Mouse (Mus musculus): Measurements from ENCODE around the gene Lmf1.

Gene Lmf1

DNA sequence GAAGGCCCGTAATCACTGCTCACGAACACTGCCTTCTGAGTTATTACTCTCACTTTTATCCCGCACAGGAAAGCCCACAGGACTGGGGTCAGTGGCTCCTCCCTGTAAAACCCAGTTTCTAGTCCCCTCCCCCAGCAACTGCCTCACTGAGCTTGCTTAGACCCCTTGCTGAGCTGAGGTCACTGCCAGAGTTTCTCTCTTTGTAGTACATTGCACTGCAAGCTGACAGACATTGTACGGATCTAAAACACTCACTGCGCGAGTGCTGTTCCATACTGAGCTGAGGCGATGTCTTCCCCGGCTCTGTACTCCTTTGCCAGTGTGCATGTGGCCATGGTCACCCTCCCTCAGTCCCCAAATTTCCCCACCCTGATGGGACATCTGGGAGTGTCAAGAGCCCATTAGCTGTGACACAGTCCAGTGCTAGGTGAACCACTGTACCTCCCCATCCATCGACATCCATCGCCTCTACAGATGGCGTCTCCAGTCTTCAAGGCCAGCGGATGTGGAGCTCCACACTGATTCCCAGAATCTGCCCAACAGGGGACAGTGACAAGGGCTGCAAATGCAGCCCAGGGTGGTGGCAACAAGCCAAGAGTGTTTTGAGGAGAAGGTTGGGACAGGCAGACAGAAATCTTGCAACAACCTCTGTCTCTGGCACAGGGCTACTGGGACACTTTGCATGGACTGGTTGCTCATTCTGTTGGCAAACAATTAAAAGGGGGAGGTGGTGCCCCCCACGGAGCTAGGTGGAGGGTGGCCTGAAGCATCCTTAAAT is 64.8 kb downstream of the Lmf1 start:
- no peak for DNase-seq

- DNase-seq, result no peak
Observed at GRCm38 (mm10) chr17:25644761-25645160, 65.9 kb downstream of the Lmf1 start.

DNA sequence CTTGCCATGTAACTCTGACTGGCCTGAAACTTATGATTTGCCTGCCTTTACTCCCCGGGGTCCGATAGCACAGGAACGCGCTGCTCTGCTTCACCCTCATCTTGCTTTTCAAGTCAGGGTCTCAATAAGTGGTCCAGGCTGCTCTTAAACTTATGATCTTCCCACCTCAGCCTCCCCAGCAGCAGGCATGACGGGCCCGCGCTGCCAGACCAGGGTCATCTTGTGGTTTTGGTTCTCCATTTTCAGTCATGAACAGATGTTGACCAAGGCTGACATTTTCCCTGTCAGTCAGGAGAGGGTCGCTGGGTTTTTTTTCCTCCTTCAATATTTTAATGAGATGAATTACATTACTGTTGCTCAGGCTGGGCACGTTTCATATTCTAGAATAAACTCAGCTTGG is 66.8 kb downstream of the Lmf1 start:
- no peak for DNase-seq

- DNase-seq, result no peak
Observed at GRCm38 (mm10) chr17:25647901-25648300, 69.0 kb downstream of the Lmf1 start.

DNA sequence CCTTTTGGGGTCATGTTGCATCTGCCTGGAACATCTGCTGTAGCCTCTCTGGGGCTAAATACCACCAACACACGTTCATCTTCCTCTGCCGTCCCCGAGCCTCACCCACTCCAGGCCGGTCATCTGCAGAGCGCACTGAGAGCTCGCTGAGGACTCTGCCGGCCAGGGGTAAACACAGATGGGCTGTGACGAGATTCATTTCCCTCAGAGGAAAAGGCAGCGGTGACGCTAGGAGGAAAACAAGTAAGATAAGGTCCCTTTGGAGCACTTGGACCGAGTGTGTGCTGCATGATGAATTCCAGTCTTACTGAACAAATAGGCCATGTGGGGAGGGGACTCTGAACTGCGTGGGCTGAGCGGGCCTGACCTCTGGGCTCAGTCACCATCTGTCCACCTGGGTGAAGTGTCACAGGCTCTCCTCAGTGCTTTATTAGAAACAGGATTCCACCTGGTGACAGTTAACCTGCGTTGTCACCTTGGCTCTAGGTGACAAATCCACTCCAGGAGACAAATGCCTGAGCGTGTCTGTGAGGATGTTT is 69.9 kb downstream of the Lmf1 start:
- DNase-seq, result no peak

DNA sequence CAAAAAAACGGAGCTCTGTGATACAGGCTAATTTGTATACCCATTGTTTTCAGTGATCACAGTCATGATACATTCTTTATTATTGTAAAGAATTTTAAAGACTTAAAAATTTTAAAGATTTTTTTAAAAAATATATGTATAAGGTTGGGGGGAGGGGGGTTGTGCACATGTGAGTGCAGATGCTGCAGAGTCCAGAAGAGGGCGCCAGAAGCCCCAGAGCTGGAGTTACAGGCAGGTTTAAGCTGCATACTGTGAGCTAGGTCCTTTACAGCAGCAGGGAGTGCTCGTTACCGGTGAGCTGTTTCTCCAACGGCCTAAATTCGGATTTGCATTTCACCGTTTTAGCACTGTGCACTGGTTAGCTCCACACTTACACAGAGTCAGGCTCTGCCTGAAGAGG is 71.8 kb downstream of the Lmf1 start:
- no peak for DNase-seq

DNA sequence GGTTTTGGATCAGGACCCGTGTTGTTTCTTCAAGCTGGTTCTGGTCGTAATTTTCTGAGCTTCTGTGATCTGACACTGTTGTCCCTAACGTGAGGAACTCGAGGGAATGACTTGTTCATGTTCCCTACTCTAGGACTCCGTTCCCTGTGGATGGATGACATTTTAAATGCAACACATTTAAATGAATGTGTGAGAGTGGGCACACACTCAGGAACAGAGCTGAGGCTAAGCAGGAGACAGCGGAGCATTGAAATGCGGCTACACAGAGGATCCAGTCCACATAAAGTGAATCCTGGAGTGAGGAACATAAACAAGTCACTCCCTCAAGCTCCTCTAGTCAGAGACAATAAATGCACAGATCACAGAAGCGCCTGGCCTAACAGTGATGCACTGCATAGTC is 73.4 kb downstream of the Lmf1 start:
- DNase-seq, result no peak

DNA sequence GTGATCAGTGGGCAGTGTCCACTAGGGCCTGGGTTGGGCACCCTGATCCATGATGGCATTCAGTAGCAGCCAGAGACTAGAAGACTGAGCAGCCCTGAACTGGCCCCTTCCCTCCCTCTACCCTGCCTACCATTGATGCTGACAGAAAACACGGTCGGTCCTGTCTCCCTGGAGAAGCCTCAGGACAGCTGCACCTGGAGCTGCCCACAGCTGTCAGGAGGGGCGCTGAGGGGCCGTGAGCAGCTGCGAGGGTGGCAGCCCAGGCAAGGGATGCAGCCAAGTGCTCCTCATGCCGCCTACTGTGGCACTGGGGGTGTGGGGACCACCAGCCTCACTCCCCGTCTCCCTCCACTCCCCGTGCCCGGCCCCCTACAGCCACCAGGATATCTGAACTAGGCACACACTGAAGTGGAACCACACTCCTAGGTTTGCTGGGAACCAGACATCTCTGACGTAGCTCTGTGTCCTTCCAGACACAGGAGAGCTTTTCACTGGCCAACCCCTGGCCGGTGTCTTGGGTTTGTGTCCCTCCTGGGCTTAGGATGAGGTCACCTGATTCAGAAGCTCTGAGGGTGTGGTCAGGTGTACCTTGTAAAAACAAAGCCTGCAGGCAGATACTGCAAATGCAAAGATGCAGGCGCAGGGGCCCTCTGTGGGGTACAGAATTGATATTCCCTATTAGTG is 77.4 kb downstream of the Lmf1 start:
- DNase-seq, result no peak

DNA sequence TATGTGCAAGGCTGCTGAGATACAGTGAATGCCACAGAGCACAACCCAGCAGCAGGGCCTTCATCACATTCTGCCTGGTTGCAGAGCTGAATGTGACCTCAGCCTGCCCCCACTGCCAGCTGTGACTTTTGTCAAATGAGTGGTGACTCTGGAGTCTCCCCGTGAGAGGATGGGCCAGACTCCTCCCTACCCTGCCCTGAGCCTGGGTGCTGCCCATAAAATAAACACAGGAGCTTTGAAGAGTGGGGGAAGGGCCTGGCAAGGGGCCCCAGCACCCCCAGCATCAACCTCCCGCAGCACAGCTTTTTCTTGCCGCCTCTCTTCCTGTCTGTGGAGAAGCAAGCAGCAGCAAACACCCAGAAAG is 77.9 kb downstream of the Lmf1 start:
- no peak for DNase-seq

DNA sequence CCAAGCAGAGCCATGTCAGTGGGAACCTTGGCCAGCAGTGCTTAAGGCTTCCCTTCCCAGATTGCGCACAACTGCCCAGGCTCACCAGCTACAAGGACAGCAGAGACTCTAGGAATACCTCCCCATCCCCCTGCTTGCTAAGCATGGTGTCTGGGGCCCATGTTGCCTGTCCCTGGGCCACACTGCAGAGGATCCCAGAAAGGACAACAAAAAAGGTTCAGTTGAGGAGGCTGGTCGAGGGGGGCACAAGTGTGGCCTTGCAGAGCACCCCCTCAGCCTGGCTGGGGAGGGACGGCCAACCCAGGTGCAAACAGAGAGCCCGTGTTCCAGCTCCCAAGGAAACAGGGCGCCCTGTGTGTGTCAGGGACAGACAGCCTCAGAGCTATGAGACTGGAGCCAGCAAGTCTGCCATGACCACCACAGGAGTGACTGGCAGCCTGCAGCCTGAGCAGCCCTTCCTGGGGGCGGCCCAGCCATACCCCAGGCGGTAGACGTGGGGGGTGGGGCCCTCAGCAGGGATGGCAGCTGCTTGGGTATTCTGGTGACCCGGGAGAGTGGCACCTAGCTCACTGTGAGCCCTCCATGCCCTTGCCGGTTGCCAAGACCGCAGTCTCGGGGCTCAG is 84.4 kb downstream of the Lmf1 start:
- DNase-seq, result no peak

DNA sequence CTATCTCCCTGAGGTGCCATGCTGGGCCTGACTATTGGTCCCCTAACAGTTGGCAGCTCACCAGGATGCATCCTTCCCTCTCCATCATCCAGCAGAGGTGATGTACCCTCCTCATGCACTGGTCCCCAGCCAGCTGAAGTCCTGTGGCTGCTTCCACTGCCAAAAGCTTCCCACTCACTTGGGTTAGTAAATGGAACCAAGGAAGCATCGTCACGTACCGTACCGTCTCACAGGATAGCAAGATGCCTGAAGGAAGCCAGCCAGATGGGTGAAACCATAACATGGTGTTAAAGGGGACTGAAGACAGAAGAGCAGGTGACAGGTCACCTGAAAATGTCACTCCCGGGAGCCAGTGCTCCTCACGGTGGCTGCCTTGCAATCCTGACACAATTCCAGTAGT is 86.6 kb downstream of the Lmf1 start:
- DNase-seq, result no peak

DNA sequence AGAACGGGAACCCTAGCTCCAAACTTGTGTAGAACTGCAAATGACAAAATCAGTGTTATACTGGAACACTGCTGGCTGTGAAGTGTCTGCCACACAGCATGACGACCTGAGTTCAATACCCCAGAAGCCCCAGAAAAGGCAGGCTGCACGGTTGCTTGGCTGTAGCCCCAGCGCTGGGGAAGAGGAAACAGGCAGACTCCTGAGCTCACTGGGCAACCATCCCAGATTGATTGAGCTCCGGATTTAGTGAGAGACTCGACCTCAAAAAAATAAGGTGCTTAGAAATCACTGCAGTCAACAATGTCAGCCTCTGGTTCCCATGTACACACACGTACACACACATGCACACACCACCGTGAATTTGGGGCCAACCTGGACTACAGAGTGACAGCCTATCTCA is 87.0 kb downstream of the Lmf1 start:
- DNase-seq, result no peak

DNA sequence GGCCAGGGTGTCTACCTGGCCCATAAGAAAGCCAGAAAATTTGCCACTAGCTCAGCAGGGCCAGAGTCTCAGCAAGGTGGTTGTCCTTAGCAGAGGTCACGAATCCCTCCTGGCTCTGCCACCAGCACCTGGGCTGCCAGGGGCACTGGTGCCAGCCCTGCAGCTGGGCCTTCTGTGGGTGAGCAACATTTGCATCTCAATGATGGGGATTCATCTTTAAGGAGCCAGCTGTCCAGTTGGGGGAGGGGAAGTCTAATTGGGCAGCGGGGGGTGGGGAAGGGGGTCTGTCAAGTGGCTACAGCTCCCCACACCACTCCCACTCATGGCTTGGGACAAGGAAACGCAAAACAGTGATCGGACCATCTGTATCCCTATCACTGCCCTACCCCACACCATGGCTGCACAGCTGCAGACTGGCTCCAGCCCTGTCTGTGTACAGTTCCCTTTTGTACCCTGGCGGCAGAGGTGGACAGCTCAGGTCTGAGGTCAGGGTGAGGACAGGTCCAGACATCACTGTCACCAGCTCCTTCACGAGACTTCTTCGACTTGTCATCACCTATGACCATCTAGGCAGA is 89.7 kb downstream of the Lmf1 start:
- no peak for DNase-seq

DNA sequence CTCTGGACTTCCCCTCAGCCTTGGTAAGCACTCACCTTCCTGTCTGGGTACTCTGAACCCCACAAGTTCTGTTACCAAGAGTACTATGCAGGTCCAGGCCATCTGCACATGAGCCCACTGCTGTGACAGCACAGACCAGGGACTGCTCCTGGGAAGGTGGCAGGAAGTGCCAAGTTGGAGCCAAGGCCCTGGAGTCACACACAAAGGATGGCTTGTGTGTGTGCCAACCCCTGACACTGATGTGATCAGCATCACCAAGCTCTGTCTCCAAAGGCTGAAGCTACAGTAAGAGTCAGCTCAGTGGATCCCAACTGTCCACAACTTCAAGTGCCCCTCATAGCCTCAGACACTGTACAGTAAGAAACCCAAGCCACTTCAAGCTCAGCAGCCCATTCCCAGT is 94.1 kb downstream of the Lmf1 start:
- DNase-seq, result no peak

- no peak for DNase-seq
Observed at GRCm38 (mm10) chr17:25677969-25678368, 99.1 kb downstream of the Lmf1 start.

DNA sequence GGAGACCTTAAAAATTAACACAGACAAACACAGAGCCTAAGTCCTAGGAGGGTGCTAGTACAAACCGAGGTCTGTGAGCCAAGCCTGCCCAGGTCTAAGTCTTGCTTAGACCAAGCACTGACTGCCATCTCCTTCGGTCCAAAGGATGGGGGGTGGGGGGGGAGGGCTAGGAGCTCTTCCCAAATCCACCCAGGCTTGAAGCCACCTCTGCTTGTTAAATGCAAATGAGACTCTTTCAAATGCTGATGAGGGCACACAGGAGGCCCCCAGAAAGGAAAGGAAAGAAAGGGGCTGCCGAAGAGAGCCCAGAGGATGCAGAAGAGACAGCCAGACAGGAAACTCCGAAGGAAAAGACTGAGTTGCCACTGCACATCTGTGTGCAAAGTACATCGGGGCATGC is 100.9 kb downstream of the Lmf1 start:
- DNase-seq, result no peak

DNA sequence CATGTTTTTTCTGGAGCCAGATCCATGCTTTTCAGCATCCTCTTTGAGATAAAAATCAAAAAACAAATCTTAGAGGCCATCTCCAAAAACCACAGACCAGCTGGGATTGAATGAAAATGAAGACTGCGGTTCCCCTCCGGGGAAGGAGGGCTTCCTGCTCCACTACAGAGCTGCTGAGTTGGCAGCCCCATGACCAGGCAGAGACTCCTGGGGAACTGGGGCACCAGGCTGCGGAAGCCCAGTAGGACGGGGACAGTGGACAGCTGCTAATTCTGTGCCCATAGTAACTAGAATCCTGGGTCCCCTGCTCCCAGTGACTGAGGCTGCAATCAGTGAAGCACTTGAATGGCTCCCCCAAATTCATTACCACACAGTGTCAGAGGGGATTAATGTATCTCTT is 102.8 kb downstream of the Lmf1 start:
- no peak for DNase-seq

- DNase-seq, result no peak
Observed at GRCm38 (mm10) chr17:25686323-25686722, 107.4 kb downstream of the Lmf1 start.

- no peak for DNase-seq
Observed at GRCm38 (mm10) chr17:25688922-25689321, 110.0 kb downstream of the Lmf1 start.

DNA sequence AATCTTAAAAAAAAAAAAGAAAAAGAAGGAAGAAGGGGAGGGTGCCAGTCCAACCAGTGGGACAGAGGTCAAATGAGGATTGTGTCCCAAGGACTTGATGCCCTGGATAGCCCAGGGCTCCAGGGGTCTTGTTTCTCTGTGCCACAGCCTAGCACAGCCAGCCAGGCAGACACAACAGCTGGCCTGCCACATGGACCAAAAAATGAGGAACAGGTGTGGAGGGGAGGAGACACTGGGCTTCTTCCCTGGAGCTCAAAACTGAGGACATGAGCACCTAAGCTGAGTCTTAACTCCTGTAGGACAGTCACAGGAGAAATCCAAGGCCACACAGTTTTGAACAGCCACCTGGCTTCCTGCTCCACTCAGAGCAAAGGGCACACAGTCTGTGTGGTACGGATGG is 117.4 kb downstream of the Lmf1 start:
- no peak for DNase-seq

GRCm38 (mm10) chr17:25698446-25698845 is 119.6 kb downstream of the Lmf1 start:
- peak; percentile 59 for DNase-seq

- DNase-seq, result no peak
Observed at GRCm38 (mm10) chr17:25700863-25701496, 122.1 kb downstream of the Lmf1 start.

- no peak for DNase-seq
Observed at GRCm38 (mm10) chr17:25709994-25710393, 131.1 kb downstream of the Lmf1 start.
